Mouse (Mus musculus) sigmoid colon, adult 10 weeks (tissue): ENCODE data around the gene Nfkb2. TPM values are rescaled to one million over a fixed set of nuclear protein-coding genes. Genes with fewer than 3 reads are reported as not detected.

Experiments used
- polyA plus RNA-seq: library from polyadenylated mRNA; stranded (reverse); fragments of 350-450 nt; fragmentation: Illumina TruSeq; extraction: RNeasy Lipid Tissue Mini Kit (QIAGEN cat#74804); gene quantifications from one replicate; pipeline ENCODE4 v1.2.3, GENCODE M21; 2014; ENCODE audit warnings: low read depth, low replicate concordance

The Nfkb2 gene
- 1.6 TPM for polyA plus RNA-seq

DNA sequence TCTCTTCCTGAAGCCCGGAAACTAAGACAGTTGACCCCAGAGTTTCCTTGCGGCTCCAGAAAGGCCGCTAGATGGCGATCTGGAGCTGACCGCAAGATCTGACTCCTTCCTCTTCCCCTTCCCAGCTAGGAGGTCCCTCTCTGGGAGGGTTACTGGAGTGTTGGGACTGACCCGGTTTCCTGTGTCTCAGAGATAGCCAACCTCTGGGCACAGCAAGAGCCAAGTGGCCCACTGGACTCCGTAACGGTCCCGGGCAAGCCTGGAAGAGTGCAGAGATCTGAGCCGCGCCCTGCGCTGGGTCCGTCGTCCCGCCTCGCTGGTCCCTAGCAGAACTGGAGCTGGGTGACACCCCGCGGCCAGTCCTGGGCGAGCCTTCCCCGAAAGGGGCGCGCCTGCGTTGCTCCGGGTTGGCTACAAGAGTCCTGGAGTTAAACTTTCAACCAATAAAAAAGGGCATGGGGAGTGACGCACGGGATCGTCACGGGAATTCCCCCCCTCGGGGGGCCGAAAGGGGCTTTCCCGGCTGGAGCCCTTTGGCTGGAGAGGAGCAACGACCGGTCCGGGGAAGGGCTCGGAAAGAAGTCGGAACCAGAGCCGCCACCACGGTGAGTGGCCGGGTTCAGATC, at the start of gene Nfkb2:
Gene Nfkb2, plus strand, starts transcription at position 105 of the 626 bp plus-strand sequence.

DNA sequence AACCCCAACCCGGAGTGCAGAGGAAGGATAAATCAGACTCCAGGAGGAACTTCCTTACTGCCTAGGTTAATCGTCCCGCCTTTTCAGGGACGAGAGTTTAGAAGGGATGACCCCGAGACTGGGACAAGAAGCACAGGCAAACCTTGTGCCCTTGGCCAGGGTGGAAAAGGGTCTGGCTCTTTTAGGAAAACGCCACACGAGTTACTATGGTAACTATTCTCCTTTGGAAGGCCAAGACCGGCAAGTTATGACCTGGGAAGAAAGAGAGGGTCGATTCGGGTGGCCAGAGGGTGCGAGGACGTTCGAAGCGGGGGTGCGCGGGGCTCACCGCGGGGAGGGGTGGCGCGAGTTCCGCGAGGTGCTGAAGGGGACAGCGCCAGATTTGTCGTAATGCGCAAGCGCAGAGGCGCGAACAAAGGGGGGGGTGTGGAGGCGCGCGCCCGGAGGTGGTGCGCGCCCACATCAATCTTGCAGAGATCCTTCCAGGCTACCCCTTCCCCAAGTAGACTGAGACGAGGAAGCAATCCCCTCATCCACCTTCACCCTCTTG, 22.7 kb downstream of the Nfkb2 start, which contains the start of gene Psd:
Gene Psd, minus strand, starts transcription at position 401 of the 550 bp plus-strand sequence.

DNA sequence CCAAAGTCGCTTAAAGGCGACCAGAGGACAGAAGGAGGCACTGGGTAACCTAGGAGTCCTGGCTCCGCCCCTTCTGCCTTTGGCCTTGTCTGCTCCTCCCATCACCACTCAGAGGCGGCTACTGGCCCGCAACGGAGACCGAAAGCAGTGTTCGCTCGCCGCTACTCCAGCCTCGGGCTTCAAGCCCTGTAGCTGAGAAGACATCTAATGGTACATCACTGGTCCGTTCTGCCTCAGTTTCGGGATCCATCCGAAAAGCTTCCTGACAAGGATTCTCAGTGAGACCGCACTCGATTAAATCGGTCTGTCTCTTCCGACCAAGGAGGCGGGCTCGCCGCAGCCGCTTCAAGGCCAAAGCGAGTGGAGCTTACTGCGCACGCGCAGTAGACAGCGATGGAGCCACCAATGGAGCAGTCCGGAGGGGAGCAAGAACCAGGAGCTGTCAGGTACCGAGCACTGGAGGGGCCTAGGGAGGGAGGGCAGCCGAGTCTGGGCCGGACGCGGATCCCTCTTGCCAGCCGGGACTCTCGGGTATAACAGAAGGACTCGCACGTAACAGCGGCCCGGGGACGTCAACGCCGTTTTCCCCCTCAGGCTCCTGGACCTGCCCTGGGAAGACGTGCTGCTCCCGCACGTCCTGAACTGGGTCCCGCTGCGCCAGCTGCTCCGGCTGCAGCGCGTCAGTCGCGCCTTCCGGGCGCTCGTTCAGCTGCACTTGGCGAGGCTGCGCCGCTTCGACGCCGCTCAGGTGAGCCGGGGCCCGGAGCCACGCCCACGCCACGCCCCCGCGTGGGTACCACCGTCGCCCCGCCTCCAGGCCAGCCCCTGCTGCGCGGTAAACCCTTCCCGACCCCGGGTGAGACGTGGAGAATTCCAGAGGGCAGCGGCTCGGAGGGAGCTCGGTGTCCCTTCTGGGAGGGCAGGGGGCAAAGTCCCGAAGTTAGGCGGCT, 24.2 kb downstream of the Nfkb2 start, which contains the start of gene Fbxl15:
Gene Fbxl15, plus strand, starts transcription at position 104 of the 950 bp plus-strand sequence.

DNA sequence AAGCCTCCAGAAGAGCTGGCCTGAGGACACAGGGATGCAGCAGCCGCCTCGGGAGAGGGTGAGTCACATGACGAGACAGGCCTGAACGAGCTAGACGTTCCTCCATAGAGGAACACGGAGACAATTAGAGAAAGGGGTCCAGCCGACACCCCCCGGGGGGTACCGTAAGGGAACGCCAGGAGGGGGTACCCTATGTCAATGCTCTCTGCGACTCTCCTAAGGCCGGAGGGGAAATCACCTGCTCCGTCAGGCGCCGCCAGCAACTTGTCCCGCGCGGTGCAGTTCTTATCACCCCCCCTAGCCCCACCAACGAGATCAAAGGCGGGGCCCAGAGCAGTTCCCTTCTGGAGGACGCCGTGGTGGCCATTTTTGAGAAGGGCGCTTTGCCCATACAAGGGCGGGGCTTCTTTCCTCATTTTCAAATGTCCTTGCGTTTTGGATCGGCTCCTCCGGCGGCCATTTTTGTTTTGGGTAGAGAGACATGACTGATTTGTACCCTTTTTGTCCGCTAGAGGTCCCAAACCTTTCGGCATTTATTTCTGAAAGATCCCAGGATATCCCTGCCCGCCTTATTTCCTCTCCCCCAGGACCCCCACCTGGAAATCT, 34.3 kb downstream of the Nfkb2 start, which contains the start of gene Cuedc2:
Gene Cuedc2, minus strand, starts transcription at position 372 of the 606 bp plus-strand sequence.

DNA sequence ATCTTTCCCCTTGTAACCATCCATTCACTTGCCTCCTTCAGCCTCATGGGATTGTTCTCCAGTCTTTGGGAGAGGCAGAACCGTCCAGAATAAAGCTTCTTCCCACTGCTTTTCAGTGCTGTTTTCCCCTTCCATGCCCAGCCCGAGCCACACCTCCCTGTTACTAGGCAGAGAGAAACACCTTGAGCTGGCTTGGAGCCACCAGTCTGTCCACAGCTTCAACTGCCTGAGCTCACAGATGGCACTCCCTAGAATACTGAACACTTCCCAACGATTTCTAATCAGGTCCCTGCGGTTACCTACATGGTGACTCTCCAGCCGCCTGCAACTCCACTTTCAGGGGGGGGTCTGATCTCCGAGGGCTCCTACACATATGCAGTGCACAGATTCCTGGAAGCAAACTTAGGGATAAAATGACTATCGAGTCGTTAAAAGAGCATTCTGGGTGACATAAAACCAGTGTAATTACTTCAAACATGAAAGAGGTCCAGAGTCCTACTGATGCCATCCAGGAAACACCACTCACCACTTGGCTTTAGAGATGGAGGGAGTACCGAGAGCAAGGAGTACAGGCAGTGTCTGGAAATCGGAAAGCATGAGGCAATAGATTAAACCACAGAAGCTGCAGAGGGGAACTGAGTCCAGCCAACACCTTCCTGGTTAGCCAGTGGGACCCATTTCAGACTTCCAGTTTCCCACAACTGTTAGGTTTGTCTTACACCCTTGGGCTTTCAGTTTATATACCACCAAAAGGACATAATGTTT, 46.2 kb downstream of the Nfkb2 start, which contains the start of gene 2310034G01Rik:
Gene 2310034G01Rik, minus strand, starts transcription at position 135 of the 765 bp plus-strand sequence.

Other genes with a start within 250 kb of the Nfkb2 start
- 8.7 TPM for gene Nolc1, start 228.5 kb upstream of the Nfkb2 start, polyA plus RNA-seq
- gene Elovl3, start 172.4 kb upstream of the Nfkb2 start, polyA plus RNA-seq = not detected
- gene Pitx3, start 156.0 kb upstream of the Nfkb2 start, polyA plus RNA-seq = not detected
- 34.5 TPM for gene Gbf1, start 151.8 kb upstream of the Nfkb2 start, polyA plus RNA-seq
- 2.7 TPM for gene Psd, start 22.8 kb downstream of the Nfkb2 start, polyA plus RNA-seq
- not detected for gene Fbxl15, start 23.9 kb downstream of the Nfkb2 start, polyA plus RNA-seq
- 2.8 TPM for gene Cuedc2, start 34.4 kb downstream of the Nfkb2 start, polyA plus RNA-seq
- gene Mfsd13a, start 36.8 kb downstream of the Nfkb2 start, polyA plus RNA-seq = 1.1 TPM
- 1.8 TPM for gene 2310034G01Rik, start 46.0 kb downstream of the Nfkb2 start, polyA plus RNA-seq
- 47.3 TPM for gene Actr1a, start 91.4 kb downstream of the Nfkb2 start, polyA plus RNA-seq
- 2.4 TPM for gene Sufu, start 92.6 kb downstream of the Nfkb2 start, polyA plus RNA-seq
- gene Trim8, start 197.4 kb downstream of the Nfkb2 start, polyA plus RNA-seq = 5.2 TPM